Mouse (Mus musculus): ENCODE results near the gene Heca. TPM values are rescaled to one million over a fixed set of nuclear protein-coding genes. Genes with fewer than 3 reads are reported as not detected.

The Heca gene
- polyA plus RNA-seq, 1 experiment, result 29.0 TPM

DNA sequence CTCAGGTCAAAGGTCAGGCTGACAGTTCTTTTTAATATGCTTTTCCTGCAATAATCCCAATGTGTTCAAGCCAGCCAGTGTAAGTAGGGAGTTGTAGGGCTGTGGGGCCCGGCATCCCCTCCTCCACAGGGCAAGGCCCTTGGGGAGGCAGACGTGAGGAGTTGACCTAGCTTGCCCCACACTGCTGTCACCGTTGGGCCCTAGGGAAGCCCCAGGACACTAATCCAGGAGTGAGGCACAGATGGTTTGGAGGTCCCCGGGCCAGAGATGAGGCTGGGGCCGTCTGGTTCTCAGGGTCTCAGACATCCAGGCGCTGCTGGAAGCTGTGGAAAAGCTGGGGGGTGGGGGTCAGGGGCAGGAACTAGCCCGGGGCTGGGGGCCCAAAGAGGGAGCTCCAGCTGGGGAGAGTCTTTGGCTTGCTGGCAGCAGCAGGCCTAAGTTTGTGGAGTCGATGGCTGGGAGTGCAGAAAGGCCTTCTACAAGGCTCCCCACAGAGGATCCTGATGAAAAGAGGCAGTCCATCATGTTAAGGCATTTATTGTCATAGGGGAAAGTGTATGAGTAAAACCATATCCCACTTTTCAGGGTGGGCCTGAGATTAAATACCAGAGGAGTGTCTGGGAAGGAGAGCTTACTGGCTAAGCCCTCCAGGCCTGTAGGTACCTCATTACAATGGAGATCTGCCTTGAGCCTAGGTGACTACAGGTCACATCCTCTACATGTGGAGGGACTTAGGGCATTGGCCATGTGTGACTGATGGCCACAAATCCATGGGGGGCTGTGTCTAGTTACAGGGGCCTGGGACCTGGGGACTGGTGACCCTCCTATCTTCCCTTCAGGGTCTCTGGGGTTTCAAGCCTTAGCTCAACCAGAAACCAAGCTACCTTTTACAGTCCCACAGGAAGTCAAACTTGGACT lies 69.6 kb downstream of the Heca start:
- Histone ChIP-seq H3K27ac (ENCODE audit: insufficient read depth, low read length) (no peak overlapping the region), H3K9ac (ENCODE audit: low read depth, poor library complexity, severe bottlenecking) (no peak overlapping the region), H3K36me3 (ENCODE audit: control insufficient read depth, insufficient read depth, low read length, poor library complexity, severe bottlenecking) (no peaks in the 10 kb centered on the region), H3K27me3 (ENCODE audit: control insufficient read depth, insufficient read depth, low read length, poor library complexity, severe bottlenecking) (no peaks in the 10 kb centered on the region), H3K4me3 (ENCODE audit: low read depth, low read length) (no peak overlapping the region), H3K4me1 (ENCODE audit: control insufficient read depth, insufficient read depth, low read length) (no peaks in the 10 kb centered on the region), H3K9me3 (replicated peaks; ENCODE audit: control insufficient read depth, insufficient read depth, low read length, poor library complexity, severe bottlenecking) (no peaks in the 10 kb centered on the region)
- TF ChIP-seq CTCF (IDR thresholded peaks at IDR 0.05; ENCODE audit: low read depth, low read length), result no peak

DNA sequence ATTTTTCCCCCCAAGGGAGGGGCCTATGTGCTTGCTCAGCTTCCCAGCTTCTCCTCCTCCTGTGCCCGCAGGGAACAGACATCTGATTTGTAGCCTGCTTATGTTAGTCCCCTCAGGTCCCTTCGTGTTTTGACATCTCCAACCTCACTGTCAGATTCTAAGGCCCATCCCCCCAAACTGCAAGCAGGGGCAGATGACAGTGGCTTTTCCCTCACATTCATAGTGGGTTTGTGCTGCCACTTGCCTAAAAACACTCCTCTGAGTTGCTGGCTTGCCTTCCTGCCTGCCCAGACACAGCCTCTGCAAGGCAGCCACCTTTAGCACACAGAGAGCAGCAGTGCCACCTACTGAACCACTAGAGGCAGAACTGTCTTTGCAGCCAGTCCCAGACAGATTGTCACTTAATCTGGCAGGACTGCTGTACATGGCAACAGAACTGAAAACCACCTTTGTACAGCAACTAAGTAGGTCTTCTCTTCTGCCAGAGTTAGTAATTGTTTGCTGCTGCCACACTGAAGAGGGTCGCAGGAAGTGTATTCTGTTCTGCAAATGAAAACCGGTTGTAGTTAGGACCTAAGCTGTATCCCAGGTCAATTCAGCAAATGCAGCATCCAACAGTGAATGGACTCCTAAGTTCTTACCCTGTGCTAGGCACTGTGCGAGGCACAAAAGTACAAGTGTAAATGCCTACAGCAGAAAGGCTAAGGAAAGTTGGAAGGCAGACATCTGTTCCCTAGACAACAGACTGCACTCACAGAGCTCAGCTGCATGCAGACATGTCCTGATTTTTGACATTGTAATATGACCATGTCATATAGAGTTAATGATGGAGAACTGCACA lies 77.8 kb downstream of the Heca start:
- Histone ChIP-seq H3K27me3 (ENCODE audit: control insufficient read depth, insufficient read depth, low read length, poor library complexity, severe bottlenecking) (no peaks in the 10 kb centered on the region), H3K4me1 (ENCODE audit: control insufficient read depth, insufficient read depth, low read length) (no peaks in the 10 kb centered on the region), H3K27ac (ENCODE audit: insufficient read depth, low read length) (no peak overlapping the region)

DNA sequence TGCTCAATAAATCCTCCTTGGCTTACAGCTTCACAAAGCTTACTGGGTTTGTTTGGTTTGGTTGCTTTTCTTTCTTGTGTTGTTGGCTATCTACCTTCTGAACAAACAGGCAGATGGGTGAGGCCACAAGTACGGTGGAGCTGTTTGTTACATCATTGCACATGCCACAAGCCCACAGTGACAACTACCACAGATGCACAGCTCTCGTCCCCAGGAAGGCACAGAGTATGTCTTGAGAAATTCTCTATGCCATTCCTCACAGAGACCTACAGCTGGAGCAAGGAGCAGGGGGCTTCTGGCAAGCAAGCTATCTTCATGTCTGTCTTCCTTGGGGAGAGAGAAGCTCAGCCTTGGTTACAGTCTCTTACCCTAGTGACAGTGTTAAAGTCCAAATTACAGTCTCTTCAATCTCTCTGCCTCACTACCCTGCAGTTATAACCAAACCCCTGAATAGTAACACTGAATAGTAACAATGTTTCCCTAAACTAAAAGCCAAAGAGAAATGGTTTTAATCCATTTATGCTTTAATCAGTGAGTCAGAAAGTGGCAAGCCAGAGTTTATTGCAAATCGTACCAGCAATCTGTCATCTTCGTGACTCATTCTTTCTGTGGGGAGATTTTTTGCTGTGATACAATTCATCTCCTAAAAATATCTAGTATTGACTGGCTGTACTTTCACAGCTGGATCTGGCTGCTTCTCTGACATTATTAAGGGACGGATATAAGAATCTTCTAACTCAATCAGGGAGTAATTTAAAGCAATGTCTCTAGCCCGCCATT lies 87.0 kb downstream of the Heca start:
- Histone ChIP-seq H3K9me3 (replicated peaks; ENCODE audit: control insufficient read depth, insufficient read depth, low read length, poor library complexity, severe bottlenecking) (no peaks in the 10 kb centered on the region), H3K27me3 (ENCODE audit: control insufficient read depth, insufficient read depth, low read length, poor library complexity, severe bottlenecking) (no peaks in the 10 kb centered on the region)

More for the DNA sequence above, 77.8 kb downstream of the Heca start:
- Histone ChIP-seq H3K4me3 (ENCODE audit: low read depth, low read length) (no peak overlapping the region), H3K9ac (ENCODE audit: low read depth, poor library complexity, severe bottlenecking) (no peak overlapping the region), H3K9me3 (replicated peaks; ENCODE audit: control insufficient read depth, insufficient read depth, low read length, poor library complexity, severe bottlenecking) (0 out of 2 replicates have a peak, but pooled peaks cover 2% of the 10 kb centered on the region), H3K36me3 (ENCODE audit: control insufficient read depth, insufficient read depth, low read length, poor library complexity, severe bottlenecking) (no peaks in the 10 kb centered on the region)
- TF ChIP-seq POLR2A (IDR thresholded peaks at IDR 0.05; ENCODE audit: insufficient read depth, low read length), result no peak
- peak; percentile 94 for TF ChIP-seq CTCF (IDR thresholded peaks at IDR 0.05; ENCODE audit: low read depth, low read length)
- TF ChIP-seq EP300 (IDR thresholded peaks at IDR 0.05; ENCODE audit: insufficient read depth, low read depth, low read length), result 0 out of 2 replicates have a peak, but pooled peaks have one; percentile 38

DNA sequence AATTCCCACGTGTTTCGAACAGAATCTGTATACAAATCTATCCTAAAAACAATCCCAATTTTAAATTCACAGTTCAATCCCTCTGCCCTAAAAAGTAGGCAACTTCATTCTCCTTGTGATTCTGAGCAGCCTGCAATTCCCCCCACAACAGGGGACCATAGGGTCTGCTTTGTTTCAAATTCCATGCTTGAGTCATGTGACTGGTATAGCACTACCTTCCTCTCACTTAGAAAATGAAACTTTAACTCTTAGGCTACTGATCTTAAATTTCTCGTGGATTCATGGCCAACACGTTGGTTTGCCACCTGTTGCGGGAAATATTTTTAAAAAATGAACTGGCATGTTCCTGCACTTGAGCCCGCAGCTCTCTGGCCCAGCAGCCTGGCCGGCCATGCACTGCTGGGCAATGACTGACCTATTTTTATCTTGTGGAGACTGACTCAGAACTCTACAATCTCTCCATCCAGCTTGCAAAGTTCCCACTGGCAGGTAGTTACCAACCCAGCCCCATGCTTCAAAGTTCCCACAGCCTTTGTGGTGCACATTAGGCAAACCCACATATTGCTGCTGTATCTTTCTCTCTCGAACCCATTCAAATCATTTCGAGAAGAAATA lies 90.1 kb downstream of the Heca start:
- H3K9me3 ChIP-seq (replicated peaks; ENCODE audit: control insufficient read depth, insufficient read depth, low read length, poor library complexity, severe bottlenecking), result no peaks in the 10 kb centered on the region
- TF ChIP-seq EP300 (IDR thresholded peaks at IDR 0.05; ENCODE audit: insufficient read depth, low read depth, low read length) (no peak), POLR2A (IDR thresholded peaks at IDR 0.05; ENCODE audit: insufficient read depth, low read length) (no peak), CTCF (IDR thresholded peaks at IDR 0.05; ENCODE audit: low read depth, low read length) (no peak)
- H3K4me1 ChIP-seq (ENCODE audit: control insufficient read depth, insufficient read depth, low read length), result no peaks in the 10 kb centered on the region
- no peak overlapping the region for H3K4me3 ChIP-seq (ENCODE audit: low read depth, low read length)
- no peaks in the 10 kb centered on the region for H3K27me3 ChIP-seq (ENCODE audit: control insufficient read depth, insufficient read depth, low read length, poor library complexity, severe bottlenecking)
- H3K27ac ChIP-seq (ENCODE audit: insufficient read depth, low read length), result no peak overlapping the region
- H3K36me3 ChIP-seq (ENCODE audit: control insufficient read depth, insufficient read depth, low read length, poor library complexity, severe bottlenecking), result no peaks in the 10 kb centered on the region
- H3K9ac ChIP-seq (ENCODE audit: low read depth, poor library complexity, severe bottlenecking), result no peak overlapping the region

More for the DNA sequence above, 87.0 kb downstream of the Heca start:
- Histone ChIP-seq H3K27ac (ENCODE audit: insufficient read depth, low read length) (no peak overlapping the region), H3K4me3 (ENCODE audit: low read depth, low read length) (no peak overlapping the region), H3K36me3 (ENCODE audit: control insufficient read depth, insufficient read depth, low read length, poor library complexity, severe bottlenecking) (no peaks in the 10 kb centered on the region), H3K4me1 (ENCODE audit: control insufficient read depth, insufficient read depth, low read length) (no peaks in the 10 kb centered on the region), H3K9ac (ENCODE audit: low read depth, poor library complexity, severe bottlenecking) (no peak overlapping the region)
- TF ChIP-seq EP300 (IDR thresholded peaks at IDR 0.05; ENCODE audit: insufficient read depth, low read depth, low read length) (no peak), POLR2A (IDR thresholded peaks at IDR 0.05; ENCODE audit: insufficient read depth, low read length) (no peak), CTCF (IDR thresholded peaks at IDR 0.05; ENCODE audit: low read depth, low read length) (no peak)

DNA sequence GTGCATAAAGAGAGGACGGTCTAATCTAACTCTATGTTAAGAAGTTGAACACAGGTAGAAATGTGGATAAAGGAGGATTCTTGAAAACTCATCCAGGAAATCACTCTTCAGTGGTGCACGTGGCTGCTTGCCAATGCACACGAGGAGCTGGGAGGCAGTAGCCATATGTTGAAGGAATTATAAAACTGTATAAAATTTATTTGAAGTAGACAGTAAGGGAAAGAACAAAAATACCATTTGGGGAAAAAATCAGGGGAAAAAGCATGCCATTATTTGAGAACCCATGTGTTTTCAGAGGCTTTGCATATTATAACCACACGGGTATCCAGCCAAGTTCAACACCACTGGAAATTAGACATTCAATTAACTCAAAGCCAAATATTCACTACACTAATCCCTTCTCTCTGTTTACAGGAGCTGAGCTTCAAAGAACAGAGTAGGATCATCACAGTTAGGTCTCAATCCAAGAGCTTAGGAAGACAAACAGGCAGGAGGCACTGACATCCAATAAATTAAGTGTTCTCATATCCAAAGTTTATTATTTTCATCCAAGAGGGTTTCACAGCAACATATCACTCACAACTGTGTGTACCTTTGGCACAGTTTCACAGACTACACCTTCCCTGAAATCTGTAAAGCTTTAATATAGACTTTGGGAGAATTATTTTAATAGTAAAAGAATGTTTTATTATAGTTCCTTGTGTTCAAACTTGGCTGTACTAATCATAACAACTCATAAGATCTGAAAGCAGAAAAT lies 102.9 kb downstream of the Heca start:
- H3K27me3 ChIP-seq (ENCODE audit: control insufficient read depth, insufficient read depth, low read length, poor library complexity, severe bottlenecking), result no peaks in the 10 kb centered on the region; the same call in 1 of the 2 replicates
- no peak overlapping the region for H3K27ac ChIP-seq (ENCODE audit: insufficient read depth, low read length)
- H3K4me3 ChIP-seq (ENCODE audit: low read depth, low read length), result no peak overlapping the region
- no peaks in the 10 kb centered on the region for H3K4me1 ChIP-seq (ENCODE audit: control insufficient read depth, insufficient read depth, low read length)
- H3K9ac ChIP-seq (ENCODE audit: low read depth, poor library complexity, severe bottlenecking), result no peak overlapping the region
- no peaks in the 10 kb centered on the region for H3K36me3 ChIP-seq (ENCODE audit: control insufficient read depth, insufficient read depth, low read length, poor library complexity, severe bottlenecking)
- H3K9me3 ChIP-seq (replicated peaks; ENCODE audit: control insufficient read depth, insufficient read depth, low read length, poor library complexity, severe bottlenecking), result no peaks in the 10 kb centered on the region
- TF ChIP-seq EP300 (IDR thresholded peaks at IDR 0.05; ENCODE audit: insufficient read depth, low read depth, low read length), result no peak
- no peak for TF ChIP-seq POLR2A (IDR thresholded peaks at IDR 0.05; ENCODE audit: insufficient read depth, low read length)
- no peak for TF ChIP-seq CTCF (IDR thresholded peaks at IDR 0.05; ENCODE audit: low read depth, low read length)

Measured in ES-Bruce4 (cell line).